Mouse (Mus musculus) urinary bladder, postnatal 10 days (tissue): ENCODE measurements around the gene Chsy1.
"Not testable (repeated sequence)": the region's sequence is repeated elsewhere in the genome, so short reads cannot be mapped to it uniquely, and the experiment has no call there.

ENCODE experiments used
- DNase-seq: peaks from one replicate; pipeline ENCODE4 v3.0.0; 2022; ENCODE audit warnings: low spot score

Chsy1 gene

GRCm38 (mm10) chr7:66176929-66177328, 67.6 kb downstream of the Chsy1 start:
- DNase-seq, result no peak

DNA sequence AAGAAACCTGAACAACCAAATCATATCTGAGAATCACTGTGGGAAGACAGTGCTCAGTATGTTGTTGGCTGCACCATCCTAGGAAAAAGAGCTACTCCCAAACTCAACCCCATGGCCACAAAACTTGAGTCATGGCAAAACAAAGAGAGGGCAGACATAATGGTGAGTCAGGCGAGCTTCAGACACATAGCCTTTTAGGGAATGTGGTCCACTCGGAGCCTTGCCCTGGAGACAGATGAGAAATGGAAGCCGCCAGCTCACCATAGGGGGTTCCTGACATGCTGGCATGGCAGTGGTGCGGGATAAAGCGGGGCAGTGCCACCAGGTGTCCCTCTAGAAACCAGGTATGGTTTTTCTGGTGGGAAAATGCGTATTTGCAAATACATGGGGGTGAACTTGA, 68.8 kb downstream of the Chsy1 start:
- DNase-seq, result no peak

DNA sequence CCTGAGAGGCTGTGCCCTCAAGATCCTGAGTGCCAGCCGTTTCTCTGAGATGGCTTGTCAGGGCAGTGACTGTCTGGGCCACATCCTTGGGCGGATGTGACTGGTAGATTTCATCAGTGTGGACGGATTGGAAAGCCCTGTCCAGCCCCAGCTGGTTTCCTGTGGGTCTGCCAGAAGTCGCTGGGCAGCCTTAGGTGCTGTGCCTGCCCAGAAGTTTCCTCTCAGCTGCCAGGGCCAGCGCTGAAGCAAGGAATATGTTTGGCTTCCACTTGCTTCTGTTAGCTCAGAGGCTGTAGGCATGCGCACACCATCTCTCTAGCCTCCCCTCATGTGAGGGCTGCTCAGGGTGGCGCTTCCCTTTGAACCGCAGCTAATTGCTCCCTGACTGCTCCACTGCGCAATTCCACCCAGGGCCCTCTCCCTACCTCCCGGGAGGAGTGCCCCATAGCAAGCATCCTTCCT, 69.8 kb downstream of the Chsy1 start:
- no peak for DNase-seq

DNA sequence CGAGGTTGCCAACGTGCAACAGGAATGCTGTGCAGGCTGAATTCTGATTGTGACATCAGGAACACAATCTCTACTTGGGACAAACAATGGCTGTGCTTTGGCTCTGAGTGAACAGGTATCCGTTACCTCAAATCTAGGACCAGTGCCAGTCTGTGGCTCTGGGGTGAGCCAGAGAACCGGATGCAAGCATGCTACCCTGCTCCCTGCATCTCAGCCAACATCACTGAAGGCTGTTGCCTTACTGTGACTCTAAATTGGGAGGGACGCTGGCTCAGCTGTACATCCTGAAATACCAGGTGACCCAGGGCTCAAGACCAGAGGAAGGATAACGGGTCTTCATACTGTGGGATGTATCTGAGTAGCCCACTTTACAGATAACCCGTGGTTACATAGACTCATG, 70.4 kb downstream of the Chsy1 start:
- no peak for DNase-seq

DNA sequence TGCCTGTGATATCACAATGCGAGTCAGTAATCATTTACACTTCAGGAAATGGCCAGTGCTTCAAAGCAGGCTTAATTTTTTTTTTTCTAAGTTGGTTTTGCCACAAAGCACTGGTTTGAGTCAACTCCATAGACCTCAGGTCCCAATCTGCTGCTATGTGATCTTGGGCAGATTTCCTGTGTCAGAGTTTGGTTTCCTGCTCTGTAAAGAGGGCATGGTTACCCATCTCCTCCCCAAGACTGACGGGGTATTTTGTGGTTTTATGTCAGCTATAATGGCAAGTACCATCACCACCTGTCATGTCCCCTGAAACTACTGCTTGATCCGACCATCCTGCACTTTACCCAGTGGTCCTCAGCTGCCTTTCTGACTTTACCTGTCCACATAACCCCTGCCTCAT, 70.9 kb downstream of the Chsy1 start:
- no peak for DNase-seq

GRCm38 (mm10) chr7:66180711-66181365, 71.5 kb downstream of the Chsy1 start:
- no peak for DNase-seq

GRCm38 (mm10) chr7:66182075-66182715, 72.9 kb downstream of the Chsy1 start:
- no peak for DNase-seq

DNA sequence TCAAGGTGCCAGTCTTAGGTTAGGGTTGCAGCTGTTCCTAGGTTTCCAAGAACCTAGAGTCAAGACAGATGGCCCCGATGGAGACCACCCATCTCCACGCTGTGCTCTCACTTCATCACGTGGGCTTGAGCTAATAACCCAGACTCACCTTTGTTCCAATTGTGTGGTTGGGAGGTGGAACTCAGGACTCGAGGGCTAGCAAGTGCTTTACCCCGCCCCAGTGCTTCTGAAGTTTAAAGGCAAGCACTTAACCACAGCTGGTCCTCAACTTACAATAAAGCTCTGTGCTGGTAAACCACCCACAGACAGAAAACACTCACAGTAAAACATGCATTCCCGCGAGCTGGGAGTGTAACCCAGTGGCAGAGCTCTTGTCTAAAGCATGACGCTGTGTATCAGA, 74.1 kb downstream of the Chsy1 start:
- DNase-seq, result no peak

DNA sequence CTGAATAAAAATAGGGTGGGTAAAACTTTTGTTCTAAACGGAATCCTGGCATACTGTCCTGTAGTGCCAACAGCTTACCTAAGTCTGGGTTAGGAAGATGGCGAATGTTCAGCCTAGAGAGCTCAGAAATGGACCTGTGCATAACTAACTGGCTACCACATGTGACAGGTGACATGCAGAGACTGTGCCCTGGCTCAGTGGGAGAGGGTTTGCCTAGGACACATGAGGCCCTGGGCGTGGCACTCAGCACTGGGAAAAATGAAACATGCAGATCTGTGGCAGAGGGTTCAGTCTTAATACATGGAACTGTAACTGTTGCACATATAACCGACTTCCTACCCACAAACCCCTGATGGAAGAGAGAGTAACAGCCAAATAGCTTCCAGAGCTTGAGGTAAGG, 74.7 kb downstream of the Chsy1 start:
- DNase-seq, result no peak

GRCm38 (mm10) chr7:66185370-66185769, 76.1 kb downstream of the Chsy1 start:
- no peak for DNase-seq

- no peak for DNase-seq
Observed at GRCm38 (mm10) chr7:66187581-66188231, 78.4 kb downstream of the Chsy1 start.

GRCm38 (mm10) chr7:66190385-66190784, 81.1 kb downstream of the Chsy1 start:
- not testable (repeated sequence) for DNase-seq

GRCm38 (mm10) chr7:66194511-66194910, 85.2 kb downstream of the Chsy1 start:
- no peak for DNase-seq

DNA sequence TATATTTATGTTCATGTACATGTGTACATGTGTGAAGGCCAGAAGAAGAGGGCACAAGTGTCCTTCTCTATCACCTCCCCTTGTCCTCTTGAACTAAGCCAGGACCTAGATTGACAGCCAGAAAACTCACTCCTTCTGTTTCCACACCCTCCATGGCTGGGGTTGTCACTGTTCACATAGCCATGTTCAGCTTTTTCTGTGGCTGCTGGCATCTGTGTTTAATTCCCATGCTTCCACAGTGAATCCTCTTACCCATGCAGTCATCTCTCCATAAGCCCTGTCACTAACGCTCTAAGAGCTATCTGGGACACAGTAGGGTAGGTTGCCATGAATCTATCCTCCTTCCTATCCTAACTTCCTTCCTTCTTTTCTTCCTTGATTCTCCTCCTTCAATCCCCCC, 86.6 kb downstream of the Chsy1 start:
- DNase-seq, result no peak

DNA sequence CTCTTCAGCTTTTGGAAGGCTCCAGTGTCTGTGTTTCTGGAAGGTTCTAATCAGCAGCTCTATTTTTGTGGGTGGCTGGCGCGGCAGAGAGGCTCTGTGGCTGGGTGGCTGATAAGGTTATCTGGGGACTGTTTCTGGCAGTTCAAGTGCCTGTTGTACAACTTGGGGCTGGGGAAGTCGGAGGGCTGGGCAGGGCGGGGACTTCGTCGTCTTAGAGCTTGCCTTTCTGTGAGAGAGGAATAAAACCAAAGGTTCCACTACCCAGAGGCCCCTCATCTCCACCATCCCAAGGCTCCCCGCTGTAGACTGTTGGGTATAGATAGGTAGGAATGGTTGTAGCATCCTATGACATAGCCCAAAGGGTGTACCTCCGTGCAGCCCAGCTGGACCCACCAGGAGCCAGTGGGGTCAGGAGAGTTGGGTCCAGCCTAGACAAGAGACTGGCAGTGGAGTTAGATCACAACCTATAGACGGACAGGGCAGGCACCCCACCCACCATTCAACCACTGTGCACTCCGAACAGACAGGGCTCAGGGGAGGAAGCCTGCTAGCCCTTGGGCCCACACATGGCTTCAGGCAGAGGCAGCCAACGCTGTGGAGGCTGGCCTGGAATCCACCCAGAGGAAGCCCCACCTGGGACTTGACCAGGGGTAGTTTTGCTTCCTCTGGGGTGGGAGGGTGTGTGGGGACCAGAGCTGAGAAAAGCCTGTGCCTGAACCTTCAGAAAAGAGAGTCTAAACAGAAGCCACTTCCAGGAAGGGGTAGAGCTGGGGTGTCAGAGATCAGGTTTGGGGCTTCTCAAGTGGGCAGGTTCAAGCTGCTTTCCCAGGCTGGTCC, 87.5 kb downstream of the Chsy1 start:
- no peak for DNase-seq

DNA sequence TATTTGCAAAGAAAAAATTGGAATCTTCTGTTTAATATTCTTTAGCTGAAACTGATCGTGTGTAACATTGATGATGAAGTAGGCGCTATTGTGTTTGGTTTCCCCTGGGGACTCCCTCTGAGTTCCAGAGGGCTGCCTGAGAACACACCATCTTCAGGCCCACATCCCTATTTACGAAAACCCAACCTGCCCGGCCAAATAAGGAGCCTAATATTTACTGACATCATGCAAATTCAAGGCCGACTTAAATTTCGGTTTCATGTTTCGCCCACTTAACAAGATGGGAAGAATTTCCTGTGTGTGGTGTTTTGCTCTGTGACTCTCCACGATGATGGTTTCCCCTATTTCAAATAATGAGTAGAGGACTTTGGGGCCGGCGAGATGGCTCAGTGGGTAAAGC, 89.1 kb downstream of the Chsy1 start:
- DNase-seq, result no peak

DNA sequence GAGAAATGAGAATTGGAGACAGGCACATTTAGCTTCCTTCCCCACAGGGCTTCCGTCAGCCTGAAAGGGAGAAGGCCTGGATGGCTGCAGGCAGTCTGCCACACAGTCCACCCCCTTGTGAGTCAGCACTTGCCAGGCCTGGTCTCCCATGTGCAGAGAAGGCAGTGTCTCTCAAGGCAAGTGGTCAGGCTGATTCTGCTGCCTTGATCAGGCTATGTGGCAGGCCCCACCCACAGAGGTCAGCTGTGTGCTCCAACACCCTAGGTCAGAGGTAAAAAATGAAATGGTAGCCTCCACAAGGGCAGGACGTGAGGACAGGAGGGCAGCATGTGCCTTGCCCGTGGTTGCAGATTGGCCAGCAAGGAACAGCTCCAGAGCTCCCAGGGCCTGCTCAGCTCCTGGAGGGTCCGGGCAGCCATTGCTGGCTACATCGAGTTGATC, 90.1 kb downstream of the Chsy1 start:
- DNase-seq, result no peak

DNA sequence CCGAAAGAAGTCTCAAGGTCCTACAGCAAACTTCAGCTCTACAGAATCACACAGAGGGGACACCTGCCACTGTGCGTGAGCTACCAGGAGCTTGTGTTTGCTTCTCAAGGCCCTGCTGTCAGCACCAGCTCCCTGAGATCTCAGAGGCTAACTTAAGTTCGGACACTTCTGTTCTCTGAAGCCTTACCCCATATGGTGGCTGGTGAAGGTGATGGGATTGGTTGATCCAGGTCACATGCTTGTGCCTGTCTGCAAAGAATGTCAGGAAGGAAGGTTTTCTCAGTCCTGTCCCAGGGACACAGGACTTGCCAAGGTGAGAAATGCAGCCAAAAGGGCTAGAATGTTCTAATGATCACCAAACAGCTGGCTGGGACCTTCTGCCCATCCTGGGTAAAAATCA, 91.1 kb downstream of the Chsy1 start:
- DNase-seq, result no peak

- DNase-seq, result no peak
Observed at GRCm38 (mm10) chr7:66200791-66201450, 91.6 kb downstream of the Chsy1 start.

DNA sequence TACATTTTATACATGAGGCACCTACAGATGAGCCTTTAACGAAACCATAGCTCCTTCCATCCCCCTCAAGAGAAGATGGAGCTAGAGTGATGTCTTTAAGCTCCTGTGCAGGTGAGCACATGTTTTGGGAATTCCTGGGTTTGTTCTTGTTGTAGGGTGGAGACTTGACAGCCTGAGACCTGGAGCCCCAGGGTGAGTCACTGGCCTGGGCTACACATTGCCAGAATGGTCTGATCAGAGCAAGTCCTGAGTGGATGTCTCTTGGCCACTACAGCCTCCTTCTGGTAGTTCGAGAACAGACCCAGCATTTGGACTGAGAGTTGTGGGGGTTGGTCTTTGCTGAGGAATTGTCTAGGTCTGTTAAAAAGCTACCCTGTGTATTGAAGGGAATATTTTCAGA, 92.3 kb downstream of the Chsy1 start:
- no peak for DNase-seq

GRCm38 (mm10) chr7:66209920-66210319, 100.6 kb downstream of the Chsy1 start:
- DNase-seq, result no peak

- no peak for DNase-seq
Observed at GRCm38 (mm10) chr7:66212887-66213286, 103.6 kb downstream of the Chsy1 start.
